Mouse (Mus musculus): ENCODE data around the gene Ccdc57. TPM values are rescaled to one million over a fixed set of nuclear protein-coding genes. Genes with fewer than 3 reads are reported as not detected.

The Ccdc57 gene
- total and polyA plus RNA-seq, 3 experiments = 2.5 to 4.2 (median 2.8) TPM

- peaks cover 5% of the 10 kb centered on the region; the same call in 1 of the 2 replicates for H3K27me3 ChIP-seq (ENCODE audit: insufficient read depth, low read length)
- peaks cover 11% of the 10 kb centered on the region for H3K4me1 ChIP-seq (ENCODE audit: insufficient read depth, low read depth, low read length)
- no peak for TF ChIP-seq GATA2 (IDR thresholded peaks at IDR 0.05; ENCODE audit: borderline replicate concordance, low read depth, low read length)
- peaks cover 7% of the 10 kb centered on the region for H3K36me3 ChIP-seq (replicated peaks)
- peaks cover 13% of the 10 kb centered on the region for H3K9me3 ChIP-seq (replicated peaks)
- no peak for DNase-seq (ENCODE audit: low spot score)
- no peak overlapping the region for H3K4me3 ChIP-seq (ENCODE audit: low read depth, low read length)
- no peak for ATAC-seq (ENCODE audit: extremely low read depth, insufficient number of reproducible peaks, low FRiP score, poor library complexity, severe bottlenecking)
Measured at GRCm38 (mm10) chr11:120852083-120852935, 80.4 kb downstream of the Ccdc57 start.

- Histone ChIP-seq H3K4me1 (ENCODE audit: insufficient read depth, low read depth, low read length) (peaks cover 11% of the 10 kb centered on the region), H3K27me3 (ENCODE audit: insufficient read depth, low read length) (peaks cover 8% of the 10 kb centered on the region; the same call in 1 of the 2 replicates), H3K36me3 (replicated peaks) (peaks cover 7% of the 10 kb centered on the region), H3K9me3 (replicated peaks) (peaks cover 13% of the 10 kb centered on the region), H3K4me3 (ENCODE audit: low read depth, low read length) (no peak overlapping the region)
- no peak for TF ChIP-seq GATA1 (IDR thresholded peaks at IDR 0.05; ENCODE audit: borderline replicate concordance, low read length)
- no peak for TF ChIP-seq GATA2 (IDR thresholded peaks at IDR 0.05; ENCODE audit: borderline replicate concordance, low read depth, low read length)
- TF ChIP-seq POLR2AphosphoS5 (IDR thresholded peaks at IDR 0.05; ENCODE audit: insufficient replicate concordance, low read depth, low read length) = no peak
- no peak for TF ChIP-seq CTCF (IDR thresholded peaks at IDR 0.05; ENCODE audit: low read depth, low read length)
- TF ChIP-seq TAL1 (conservative IDR thresholded peaks at IDR 0.05; ENCODE audit: low read depth, low read length) = no peak
- ATAC-seq (ENCODE audit: extremely low read depth, insufficient number of reproducible peaks, low FRiP score, poor library complexity, severe bottlenecking) (no peak), DNase-seq (ENCODE audit: low spot score) (no peak)
Measured at GRCm38 (mm10) chr11:120851582-120851981, 81.1 kb downstream of the Ccdc57 start.

GRCm38 (mm10) chr11:120851132-120851531, 81.5 kb downstream of the Ccdc57 start:
- Histone ChIP-seq H3K4me3 (ENCODE audit: low read depth, low read length) (no peak overlapping the region), H3K27me3 (ENCODE audit: insufficient read depth, low read length) (peaks cover 8% of the 10 kb centered on the region; the same call in 1 of the 2 replicates)
- no peak for ATAC-seq (ENCODE audit: extremely low read depth, insufficient number of reproducible peaks, low FRiP score, poor library complexity, severe bottlenecking)

DNA sequence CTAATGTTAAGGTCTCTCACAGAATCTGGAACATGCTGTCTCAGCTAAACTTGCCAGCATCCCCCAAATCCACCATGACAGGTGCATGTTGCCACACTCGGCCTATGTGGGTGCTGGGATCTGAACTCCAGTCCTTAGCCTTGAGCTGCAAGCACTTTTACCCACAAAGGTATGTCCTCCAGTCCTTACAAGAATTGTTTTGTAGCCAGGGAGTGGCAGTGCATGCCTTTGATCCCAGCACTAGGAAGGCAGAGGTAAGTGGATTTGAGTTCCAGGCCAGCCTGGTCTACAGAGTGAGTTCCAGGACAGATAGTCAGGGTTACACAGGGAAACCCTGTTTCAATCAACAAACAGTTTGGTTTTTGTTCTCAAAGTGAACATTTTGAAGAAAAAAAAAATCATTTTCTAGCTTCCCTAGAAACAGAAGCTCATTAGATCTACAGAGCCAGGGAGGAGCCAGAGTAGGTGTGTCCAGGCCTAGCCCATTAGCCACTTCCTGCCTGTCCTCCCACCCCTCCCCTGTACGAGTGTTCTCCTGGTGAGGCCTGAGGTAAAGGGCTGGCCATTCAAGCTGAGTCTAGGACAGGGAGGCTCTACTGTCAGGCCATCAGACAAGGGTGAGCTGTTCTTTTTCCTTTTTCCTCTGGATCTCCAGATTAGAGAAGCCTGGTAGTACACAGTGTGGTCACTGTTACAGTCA, 82.2 kb downstream of the Ccdc57 start:
- TF ChIP-seq TAL1 (conservative IDR thresholded peaks at IDR 0.05; ENCODE audit: low read depth, low read length) (no peak), CTCF (IDR thresholded peaks at IDR 0.05; ENCODE audit: low read depth, low read length) (no peak), POLR2AphosphoS5 (IDR thresholded peaks at IDR 0.05; ENCODE audit: insufficient replicate concordance, low read depth, low read length) (no peak), GATA2 (IDR thresholded peaks at IDR 0.05; ENCODE audit: borderline replicate concordance, low read depth, low read length) (no peak), GATA1 (IDR thresholded peaks at IDR 0.05; ENCODE audit: borderline replicate concordance, low read length) (no peak)

More at GRCm38 (mm10) chr11:120851132-120851531, 81.5 kb downstream of the Ccdc57 start:
- TF ChIP-seq CTCF (IDR thresholded peaks at IDR 0.05; ENCODE audit: low read depth, low read length) = no peak
- no peak for TF ChIP-seq TAL1 (conservative IDR thresholded peaks at IDR 0.05; ENCODE audit: low read depth, low read length)
- TF ChIP-seq GATA2 (IDR thresholded peaks at IDR 0.05; ENCODE audit: borderline replicate concordance, low read depth, low read length) = no peak
- no peak for TF ChIP-seq GATA1 (IDR thresholded peaks at IDR 0.05; ENCODE audit: borderline replicate concordance, low read length)
- no peak for TF ChIP-seq POLR2AphosphoS5 (IDR thresholded peaks at IDR 0.05; ENCODE audit: insufficient replicate concordance, low read depth, low read length)
- Histone ChIP-seq H3K36me3 (replicated peaks) (peaks cover 7% of the 10 kb centered on the region), H3K9me3 (replicated peaks) (peaks cover 13% of the 10 kb centered on the region), H3K4me1 (ENCODE audit: insufficient read depth, low read depth, low read length) (peaks cover 11% of the 10 kb centered on the region)
- no peak for DNase-seq (ENCODE audit: low spot score)

GRCm38 (mm10) chr11:120846725-120847475, 85.8 kb downstream of the Ccdc57 start:
- no peak for ATAC-seq (ENCODE audit: extremely low read depth, insufficient number of reproducible peaks, low FRiP score, poor library complexity, severe bottlenecking)
- no peaks in the 10 kb centered on the region for H3K9me3 ChIP-seq (replicated peaks)

More for the DNA sequence above, 82.2 kb downstream of the Ccdc57 start:
- Histone ChIP-seq H3K4me1 (ENCODE audit: insufficient read depth, low read depth, low read length) (peaks cover 11% of the 10 kb centered on the region), H3K9me3 (replicated peaks) (peaks cover 13% of the 10 kb centered on the region), H3K4me3 (ENCODE audit: low read depth, low read length) (no peak overlapping the region), H3K36me3 (replicated peaks) (peaks cover 7% of the 10 kb centered on the region), H3K27me3 (ENCODE audit: insufficient read depth, low read length) (peaks cover 8% of the 10 kb centered on the region; the same call in 1 of the 2 replicates)
- ATAC-seq (ENCODE audit: extremely low read depth, insufficient number of reproducible peaks, low FRiP score, poor library complexity, severe bottlenecking) (peak; percentile 68; the same call in 1 of the 2 replicates), DNase-seq (ENCODE audit: low spot score) (peak; percentile 57)

More at GRCm38 (mm10) chr11:120846725-120847475, 85.8 kb downstream of the Ccdc57 start:
- no peak for DNase-seq (ENCODE audit: low spot score)
- TF ChIP-seq GATA1 (IDR thresholded peaks at IDR 0.05; ENCODE audit: borderline replicate concordance, low read length) (no peak), CTCF (IDR thresholded peaks at IDR 0.05; ENCODE audit: low read depth, low read length) (no peak), TAL1 (conservative IDR thresholded peaks at IDR 0.05; ENCODE audit: low read depth, low read length) (no peak), GATA2 (IDR thresholded peaks at IDR 0.05; ENCODE audit: borderline replicate concordance, low read depth, low read length) (no peak), POLR2AphosphoS5 (IDR thresholded peaks at IDR 0.05; ENCODE audit: insufficient replicate concordance, low read depth, low read length) (no peak)
- Histone ChIP-seq H3K27me3 (ENCODE audit: insufficient read depth, low read length) (peaks cover 5% of the 10 kb centered on the region; the same call in 1 of the 2 replicates), H3K4me1 (ENCODE audit: insufficient read depth, low read depth, low read length) (peaks cover 11% of the 10 kb centered on the region), H3K36me3 (replicated peaks) (peaks cover 3% of the 10 kb centered on the region), H3K4me3 (ENCODE audit: low read depth, low read length) (no peak overlapping the region)
